Mouse (Mus musculus) liver, adult 2 months (tissue): ENCODE measurements around the gene Pigk.

Experiments
- CTCF ChIP-seq: fragments of 200-500 bp; IDR thresholded peaks from 2 replicates; pipeline ENCODE4 v1.5.1; 2011; ENCODE audit warnings: low read depth, low read length, control low read depth
- POLR2A ChIP-seq: fragments of 200-500 bp; IDR thresholded peaks from 2 replicates; pipeline ENCODE4 v1.6.1; 2011; ENCODE audit warnings: low read length, control low read depth; ENCODE audit not compliant: insufficient read depth; ENCODE audit errors: extremely low read depth

DNA sequence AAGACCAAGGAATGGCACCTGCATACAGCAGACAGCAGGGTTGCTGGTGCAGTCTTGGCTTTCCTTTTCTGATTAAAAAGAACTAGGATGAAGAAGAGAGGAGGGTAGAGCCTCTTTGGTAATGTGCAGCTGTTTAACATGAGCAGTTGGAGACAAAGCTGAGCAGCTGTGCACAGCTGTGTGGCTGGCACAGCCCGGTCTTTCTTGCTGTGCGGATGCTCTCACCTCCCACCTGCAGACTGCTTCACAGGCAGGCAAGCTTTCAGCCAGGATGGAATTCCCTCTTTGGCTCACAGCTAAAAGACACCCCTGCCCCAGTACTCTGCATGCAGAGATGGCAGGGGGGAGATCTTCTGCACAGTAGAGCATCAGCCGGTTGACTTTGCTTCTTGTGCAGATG is 230.9 kb downstream of the Pigk start:
- TF ChIP-seq CTCF (no peak), POLR2A (no peak)
